Mouse (Mus musculus): Measurements from ENCODE around the gene Olfr503.
"Not testable (repeated sequence)": the region's sequence is repeated elsewhere in the genome, so short reads cannot be mapped to it uniquely, and the experiment has no call there.

Gene Olfr503

GRCm38 (mm10) chr7:108544227-108544626 is at the start of gene Olfr503:
Gene Olfr503, plus strand, starts transcription at chr7:108544527.
- DNase-seq: not testable (repeated sequence)

DNA sequence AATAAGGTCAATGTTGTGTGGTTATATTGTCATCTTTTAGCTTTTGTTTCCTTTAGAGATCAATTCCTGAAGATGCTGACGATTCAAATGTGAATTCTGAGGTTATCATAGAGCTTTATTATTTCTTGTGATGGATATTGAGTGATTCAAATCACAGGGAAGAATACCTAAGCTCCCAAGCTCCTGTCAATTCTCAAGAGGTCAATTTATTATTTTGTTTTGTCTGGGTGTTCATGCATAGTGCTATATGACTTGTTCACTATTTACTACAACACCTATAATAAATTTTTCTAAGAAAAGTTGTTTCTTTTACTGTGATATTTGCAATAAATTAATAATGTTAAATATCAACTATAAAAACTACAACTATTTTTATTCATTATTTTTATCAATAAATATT is 19.4 kb upstream of the Olfr503 start, which contains the start of gene Olfr502:
Gene Olfr502, minus strand, starts transcription at position 101 of the 400 bp plus-strand sequence.
- DNase-seq: no peak

- no peak for DNase-seq
These were observed 1.9 kb upstream of the Olfr503 start for GRCm38 (mm10) chr7:108542416-108542815.

DNA sequence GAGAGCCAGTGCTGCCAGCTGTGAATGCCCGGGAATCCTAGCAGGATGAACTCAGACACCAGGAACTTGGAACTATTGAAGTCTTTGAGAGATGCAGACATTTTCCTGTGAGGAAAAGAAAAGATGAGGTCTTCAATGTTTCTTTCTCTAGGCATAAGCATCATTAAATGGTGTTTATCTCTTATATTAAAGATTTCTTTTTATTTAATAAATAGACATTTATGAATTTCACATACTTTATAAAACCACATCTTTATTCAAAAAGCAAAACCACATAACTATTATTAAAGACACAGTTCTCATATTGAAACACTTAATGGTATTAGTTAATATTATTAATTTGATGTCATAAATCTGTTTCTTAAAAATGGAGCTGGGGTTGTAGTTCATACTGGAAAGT is 21.4 kb downstream of the Olfr503 start, which contains the start of gene Olfr504:
Gene Olfr504, minus strand, starts transcription at position 101 of the 400 bp plus-strand sequence.
- no peak for DNase-seq

DNA sequence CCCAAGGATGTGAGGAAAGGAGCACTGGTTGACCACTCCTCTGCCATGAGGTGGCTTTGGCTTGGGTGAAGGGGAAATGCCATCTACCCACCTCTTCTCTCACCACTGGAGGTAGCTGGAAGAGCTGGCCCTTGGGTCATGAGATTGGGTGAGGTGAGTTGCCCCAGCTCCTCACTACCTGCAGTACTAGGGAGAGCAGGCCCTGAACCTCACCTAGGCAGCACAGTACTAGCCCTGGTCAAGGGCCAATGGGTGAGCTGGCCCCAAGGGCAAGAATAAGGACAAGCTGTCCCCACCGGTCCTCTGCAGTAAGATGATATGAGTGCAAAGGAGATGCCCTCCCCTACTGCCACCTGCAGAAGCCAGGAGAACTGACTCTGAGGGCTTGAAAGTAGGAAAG is 45.5 kb downstream of the Olfr503 start:
- no peak for DNase-seq
